Mouse (Mus musculus) Patski (cell line): ENCODE measurements around the gene Aim2. TPM values are rescaled to one million over a fixed set of nuclear protein-coding genes. Genes with fewer than 3 reads are reported as not detected.
A peak's percentile ranks its signal among the peaks of the same experiment; 100 is the strongest.

Source experiments
- ATAC-seq: fragments of 100-300 bp; one replicate; pipeline ENCODE4 v1.8.0; 2021
- CTCF ChIA-PET: fragments of 350-600 bp; sonication (Branson Sonifier 250); formaldehyde crosslinking; loops from one replicate; lab custom pipeline; 2022; ENCODE audit warnings: inconsistent platforms; lab: Charles Lee
- POLR2A ChIA-PET: fragments of 350-600 bp; sonication (Branson Sonifier 250); formaldehyde crosslinking; loops from one replicate; lab custom pipeline; 2022; ENCODE audit warnings: antibody characterized with exemption, inconsistent platforms; lab: Charles Lee
- DNase-seq: peaks from one replicate; pipeline ENCODE4 v3.0.0-alpha.2; 2011; ENCODE audit warnings: low read depth, low spot score
- H3K27me3 ChIP-seq: fragments of 371-371 bp; one replicate; pipeline ENCODE4 v1.5.1; 2021
- CTCF ChIP-seq: fragments of 100-300 bp; IDR thresholded peaks from one replicate; pipeline ENCODE4 v1.5.1; 2021
- in situ Hi-C: fragments of 300-500 bp; cut with MboI; formaldehyde crosslinking; loops from 3 replicates; pipeline ENCODE4 v1.11.1; 2018; ENCODE audit warnings: low pct_unique_long_range_greater_than_20kb, mixed read lengths
- polyA plus RNA-seq: library from polyadenylated mRNA; unstranded; gene quantifications from one replicate; pipeline ENCODE4 v1.2.3, GENCODE M21; 2021

Gene Aim2
- polyA plus RNA-seq, 1 experiment from 2014 or later: 0.13 TPM

DNA sequence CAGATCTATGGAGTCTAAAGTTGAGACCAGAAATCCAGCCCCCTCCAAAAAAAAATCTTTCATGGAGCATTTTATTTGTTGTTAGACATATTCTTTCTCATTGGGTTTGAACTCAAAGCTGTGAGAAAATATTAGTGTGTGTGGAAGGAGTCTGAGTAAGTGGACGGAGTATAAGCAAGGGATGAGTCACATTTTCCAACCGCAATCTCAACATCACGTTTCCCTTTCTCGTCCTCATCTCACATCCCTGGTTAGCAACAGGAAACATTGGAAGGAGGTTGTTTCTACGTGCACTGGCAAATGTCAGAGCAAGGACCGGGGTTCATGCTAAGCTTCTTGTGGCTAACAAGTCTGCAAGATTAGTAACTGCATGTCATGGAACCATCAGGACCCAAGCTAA lies 41.1 kb downstream of the Aim2 start:
- no peak for TF ChIP-seq CTCF

GRCm38 (mm10) chr1:173398323-173398970 lies 47.8 kb downstream of the Aim2 start:
- peak; percentile 57 for ATAC-seq
- ChIA-PET POLR2A (no interaction called here), CTCF (interaction anchor here (0.9 to 1.3 kb wide), 4 partner anchors 59 to 990 kb away, joined by 3 to 4 read pairs (median 3); no protein-coding TSS in a partner anchor)

More for the DNA sequence above, 41.1 kb downstream of the Aim2 start:
- no peak for ATAC-seq
- H3K27me3 ChIP-seq: peaks cover 3% of the 10 kb centered on the region
- ChIA-PET CTCF (no interaction called here), POLR2A (no interaction called here)
- no peak for DNase-seq
- in situ Hi-C loops: loop anchor here (25.0 kb wide), 2 partner anchors 754 to 854 kb away; partner anchors contain the start of gene Dusp23

GRCm38 (mm10) chr1:173404696-173405309 lies 54.1 kb downstream of the Aim2 start:
- peaks cover 8% of the 10 kb centered on the region for H3K27me3 ChIP-seq
- TF ChIP-seq CTCF: no peak
- DNase-seq (no peak), ATAC-seq (no peak)
- ChIA-PET POLR2A (interaction anchor here (0.6 kb wide), 1 partner anchor 895 kb away, joined by 3 read pairs; no protein-coding TSS in a partner anchor), CTCF (no interaction called here)
- in situ Hi-C loops: no loop called here

More at GRCm38 (mm10) chr1:173398323-173398970, 47.8 kb downstream of the Aim2 start:
- DNase-seq: no peak
- peaks cover 7% of the 10 kb centered on the region for H3K27me3 ChIP-seq
- peak; percentile 49 for TF ChIP-seq CTCF
- in situ Hi-C loops: loop anchor here (5.0 to 25.0 kb wide), 3 partner anchors 761 to 991 kb away; partner anchors contain the start of gene Dusp23

- ChIA-PET POLR2A (no interaction called here), CTCF (no interaction called here)
- H3K27me3 ChIP-seq: no peaks in the 10 kb centered on the region
- TF ChIP-seq CTCF: no peak
- in situ Hi-C loops: no loop called here
- ATAC-seq (no peak), DNase-seq (no peak)
These were observed 58.4 kb downstream of the Aim2 start for GRCm38 (mm10) chr1:173409066-173409465.

DNA sequence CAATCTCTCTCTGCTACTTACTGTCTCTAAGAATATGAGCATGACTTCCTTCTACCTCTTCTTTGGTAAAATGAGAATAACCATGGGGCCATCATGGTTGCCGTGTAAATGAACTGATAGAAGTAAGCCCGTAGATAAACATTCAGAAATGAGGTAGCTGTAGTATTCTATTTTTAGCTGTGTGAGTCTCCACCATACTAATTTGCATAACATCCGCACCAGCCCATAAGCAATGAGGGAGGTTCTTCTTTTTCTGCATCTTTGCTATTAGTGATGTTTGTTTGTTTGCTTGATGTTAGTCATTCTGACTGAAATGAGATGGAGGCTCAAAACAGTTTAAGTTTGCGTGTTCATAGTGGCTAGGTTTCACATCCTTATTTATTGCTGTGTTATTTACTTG lies 61.2 kb downstream of the Aim2 start:
- POLR2A ChIA-PET: no interaction called here
- DNase-seq: no peak
- no peak for TF ChIP-seq CTCF
- in situ Hi-C loops: no loop called here
- H3K27me3 ChIP-seq: no peaks in the 10 kb centered on the region
- CTCF ChIA-PET: interaction anchor here (1.1 kb wide), 1 partner anchor 11 kb away, joined by 3 read pairs; no protein-coding TSS in a partner anchor
- no peak for ATAC-seq

GRCm38 (mm10) chr1:173414631-173415030 lies 64.0 kb downstream of the Aim2 start:
- ChIA-PET POLR2A (interaction anchor here (0.6 kb wide), 2 partner anchors 1210 to 1850 kb away, joined by 3 to 4 read pairs; no protein-coding TSS in a partner anchor), CTCF (no interaction called here)
- ATAC-seq: no peak
- no peak for TF ChIP-seq CTCF
- no peaks in the 10 kb centered on the region for H3K27me3 ChIP-seq
- in situ Hi-C loops: no loop called here
- no peak for DNase-seq

- no peak for TF ChIP-seq CTCF
- CTCF ChIA-PET: no interaction called here
- DNase-seq: no peak
- ATAC-seq: no peak
- in situ Hi-C loops: no loop called here
- POLR2A ChIA-PET: no interaction called here
- H3K27me3 ChIP-seq: peaks cover 6% of the 10 kb centered on the region
These were observed 67.8 kb downstream of the Aim2 start for GRCm38 (mm10) chr1:173418516-173418915.

DNA sequence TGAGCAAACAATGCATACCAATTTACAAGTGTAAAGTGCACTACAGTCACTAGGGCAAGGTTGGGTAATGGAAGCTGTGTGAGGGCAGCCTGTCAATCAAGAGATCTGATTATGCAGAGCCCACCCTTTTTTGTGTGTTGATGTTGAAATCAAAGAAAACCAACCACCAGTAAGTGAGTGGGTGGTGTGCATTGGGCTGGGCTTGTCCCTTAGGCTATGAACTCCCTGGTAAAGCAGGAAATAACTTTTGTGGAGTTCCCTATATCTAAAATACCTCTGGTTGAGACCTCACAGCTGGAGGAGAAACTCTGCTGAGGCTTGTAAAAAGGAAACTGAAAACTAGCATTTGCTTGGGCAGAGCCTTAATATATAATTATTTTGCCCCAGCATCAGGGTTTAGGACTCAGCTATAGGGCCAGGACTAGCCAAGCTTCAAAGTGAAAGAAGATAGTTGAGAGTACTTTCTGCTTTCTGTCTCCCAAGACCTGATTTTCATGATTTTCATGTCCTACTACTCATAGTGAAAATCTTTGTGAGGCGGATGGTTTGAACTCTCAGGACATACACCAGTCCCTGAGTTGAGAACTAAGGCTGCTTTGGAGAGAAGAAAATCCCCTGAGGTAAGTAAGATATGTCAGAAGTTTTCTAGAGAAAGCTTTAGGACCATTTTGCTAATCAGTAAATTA lies 68.4 kb downstream of the Aim2 start:
- POLR2A ChIA-PET: no interaction called here
- in situ Hi-C loops: no loop called here
- no peak for ATAC-seq
- no peak for TF ChIP-seq CTCF
- DNase-seq: no peak
- peaks cover 6% of the 10 kb centered on the region for H3K27me3 ChIP-seq
- CTCF ChIA-PET: no interaction called here

DNA sequence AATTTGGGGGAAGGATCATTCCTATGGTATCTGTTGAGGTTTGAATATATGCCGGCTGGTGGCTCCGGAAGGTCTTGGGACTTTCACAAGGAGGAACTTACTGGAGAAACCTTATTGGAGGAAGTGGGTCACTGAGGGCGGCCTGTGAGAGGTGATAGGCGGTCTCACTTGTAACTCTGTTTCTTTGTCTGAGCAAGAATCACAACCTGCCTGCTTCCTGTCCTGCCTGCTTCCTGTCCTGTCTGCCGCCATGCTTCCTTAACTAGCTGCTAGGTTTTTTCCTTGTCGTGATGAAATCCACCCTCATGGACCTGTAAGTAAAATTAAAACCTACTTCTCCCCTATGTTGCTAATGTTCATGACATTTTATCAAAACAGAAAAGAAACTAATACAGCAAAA lies 69.7 kb downstream of the Aim2 start:
- TF ChIP-seq CTCF: no peak
- DNase-seq: no peak
- CTCF ChIA-PET: no interaction called here
- ATAC-seq: no peak
- peaks cover 6% of the 10 kb centered on the region for H3K27me3 ChIP-seq
- in situ Hi-C loops: no loop called here
- POLR2A ChIA-PET: no interaction called here

DNA sequence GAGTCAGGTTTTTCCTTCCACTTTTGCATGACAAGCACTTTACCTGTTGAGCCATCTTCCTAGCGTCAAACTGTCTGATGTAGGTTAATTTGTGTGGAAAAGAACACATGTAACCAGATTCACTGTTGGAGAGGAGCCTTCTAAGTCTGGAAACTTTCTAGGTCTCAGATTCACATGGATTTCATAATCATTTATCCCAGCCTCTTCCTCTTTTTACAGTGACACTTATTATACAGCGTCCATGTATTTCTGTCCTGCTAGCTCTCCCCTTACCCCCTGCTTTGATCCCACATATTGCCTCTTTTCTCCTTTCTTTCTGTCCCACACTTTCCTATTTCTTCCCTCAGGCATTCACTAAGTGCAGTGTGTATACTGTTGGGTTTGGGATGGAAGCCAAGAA lies 75.7 kb downstream of the Aim2 start:
- POLR2A ChIA-PET: no interaction called here
- CTCF ChIA-PET: no interaction called here
- peaks cover 6% of the 10 kb centered on the region for H3K27me3 ChIP-seq
- DNase-seq (no peak), ATAC-seq (no peak)
- no peak for TF ChIP-seq CTCF
- in situ Hi-C loops: no loop called here

GRCm38 (mm10) chr1:173427385-173427784 lies 76.7 kb downstream of the Aim2 start:
- DNase-seq (no peak), ATAC-seq (no peak)
- TF ChIP-seq CTCF: no peak
- in situ Hi-C loops: no loop called here
- POLR2A ChIA-PET: no interaction called here
- CTCF ChIA-PET: no interaction called here
- H3K27me3 ChIP-seq: peaks cover 3% of the 10 kb centered on the region
